Mouse (Mus musculus): ENCODE measurements around the gene Smlr1. TPM values are rescaled to one million over a fixed set of nuclear protein-coding genes. Genes with fewer than 3 reads are reported as not detected.
A peak's percentile ranks its signal among the peaks of the same experiment; 100 is the strongest.

Gene Smlr1
- not detected in 2 replicates for total RNA-seq (2021)
- long read RNA-seq, transcript Smlr1-201 (2 exons, 669 nt), result major isoform, 25 of 28 reads
- long read RNA-seq, partial matches to known transcripts, result 0 of 28 reads
- long read RNA-seq, other reads (novel, unspliced or antisense), result 3 of 28 reads

DNA sequence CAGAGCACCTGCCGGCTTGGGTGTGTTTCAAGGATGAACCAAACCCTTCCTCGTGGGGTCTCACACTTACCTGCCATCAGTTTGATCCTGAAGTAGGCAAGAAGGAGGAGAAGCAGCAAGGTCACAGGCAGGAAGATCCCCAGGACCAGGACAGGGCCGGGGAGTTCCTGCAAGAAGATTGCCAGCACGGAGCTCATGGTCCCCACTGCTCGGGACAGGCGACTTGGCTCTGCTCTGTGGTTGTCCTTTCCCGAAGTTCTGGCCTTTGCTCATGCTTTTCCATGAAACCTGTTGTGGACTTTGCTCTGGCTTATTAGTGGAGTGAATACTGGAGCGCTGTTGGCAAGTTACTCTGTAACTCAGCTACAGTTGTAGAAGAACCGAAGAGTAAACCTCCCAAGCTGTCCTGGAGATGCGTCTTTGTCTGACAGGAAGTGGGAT is at the start of gene Smlr1:
TSS of gene Smlr1 (minus strand) at position 377 of the 441 bp plus-strand sequence.
- DNase-seq, result no peak

GRCm38 (mm10) chr10:25584899-25585298 is 48.8 kb upstream of the Smlr1 start:
- peak; percentile 18 for DNase-seq

DNA sequence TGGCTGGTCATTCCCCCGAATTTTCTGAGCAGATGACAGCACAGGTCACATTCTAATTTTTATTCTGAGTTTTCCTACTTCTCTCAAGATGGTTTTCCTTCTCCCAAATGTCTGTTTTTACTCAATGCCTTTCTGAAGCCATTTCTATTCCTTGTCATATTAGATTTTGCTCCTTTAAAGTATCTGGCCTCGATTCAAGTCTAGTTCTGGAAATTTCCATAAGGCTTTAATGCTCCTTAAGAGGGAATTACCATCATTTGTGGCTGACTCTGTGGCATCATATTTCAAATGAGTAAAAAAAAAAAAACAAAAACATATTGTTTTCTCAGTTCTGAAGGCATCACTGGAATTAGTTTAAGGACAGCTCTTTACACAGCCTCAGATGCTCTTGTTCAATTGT is 44.0 kb upstream of the Smlr1 start:
- DNase-seq, result no peak

- DNase-seq, result no peak
Measured at GRCm38 (mm10) chr10:25571319-25572240, 35.5 kb upstream of the Smlr1 start.

DNA sequence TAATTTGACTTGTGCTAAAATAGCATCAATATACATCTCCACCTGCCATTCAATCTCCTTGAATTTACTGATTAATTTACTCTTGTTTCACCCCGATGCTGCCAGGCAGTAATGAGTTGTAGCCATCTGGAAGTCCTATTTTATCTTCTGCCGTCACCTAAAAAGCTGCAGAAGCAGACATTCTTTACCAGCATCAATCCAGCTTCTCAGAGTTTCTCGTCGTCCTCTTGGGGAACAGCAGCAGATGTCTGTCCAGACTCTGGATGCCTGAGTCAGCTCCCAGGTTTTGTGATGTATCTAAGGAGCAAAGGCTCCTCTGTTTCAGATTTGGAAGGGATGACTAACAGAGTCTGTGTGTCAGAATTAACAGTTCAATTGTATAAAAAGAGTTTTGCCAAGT is 16.9 kb upstream of the Smlr1 start:
- DNase-seq, result no peak

- DNase-seq, result no peak
Measured at GRCm38 (mm10) chr10:25541097-25541496, 5.0 kb upstream of the Smlr1 start.

DNA sequence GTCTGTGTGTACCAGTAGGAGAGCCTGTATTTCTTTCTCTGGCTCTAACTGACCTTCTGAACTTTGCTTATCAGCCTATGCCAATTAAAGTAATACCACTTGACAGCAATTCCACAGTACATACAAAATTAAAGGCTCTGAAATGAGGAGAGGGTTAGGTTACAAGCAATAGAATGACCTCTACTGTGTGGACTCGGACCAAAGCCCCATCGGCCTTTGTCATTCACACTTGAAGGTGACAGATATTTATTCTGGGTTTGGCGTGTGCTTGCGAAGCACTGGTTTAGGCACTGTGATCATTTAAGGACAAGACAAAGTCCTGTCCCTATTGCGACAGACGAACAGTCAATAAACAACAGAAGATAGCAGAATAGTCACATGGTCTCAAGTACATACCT is 3.7 kb upstream of the Smlr1 start:
- no peak for DNase-seq

GRCm38 (mm10) chr10:25539146-25539770 is 3.2 kb upstream of the Smlr1 start:
- no peak for DNase-seq

GRCm38 (mm10) chr10:25538738-25539137 is 2.7 kb upstream of the Smlr1 start:
- DNase-seq, result no peak

GRCm38 (mm10) chr10:25536621-25537020 is 554 bp upstream of the Smlr1 start:
- DNase-seq, result no peak

- no peak for DNase-seq
Measured at GRCm38 (mm10) chr10:25534467-25534866, 1.6 kb downstream of the Smlr1 start.

DNA sequence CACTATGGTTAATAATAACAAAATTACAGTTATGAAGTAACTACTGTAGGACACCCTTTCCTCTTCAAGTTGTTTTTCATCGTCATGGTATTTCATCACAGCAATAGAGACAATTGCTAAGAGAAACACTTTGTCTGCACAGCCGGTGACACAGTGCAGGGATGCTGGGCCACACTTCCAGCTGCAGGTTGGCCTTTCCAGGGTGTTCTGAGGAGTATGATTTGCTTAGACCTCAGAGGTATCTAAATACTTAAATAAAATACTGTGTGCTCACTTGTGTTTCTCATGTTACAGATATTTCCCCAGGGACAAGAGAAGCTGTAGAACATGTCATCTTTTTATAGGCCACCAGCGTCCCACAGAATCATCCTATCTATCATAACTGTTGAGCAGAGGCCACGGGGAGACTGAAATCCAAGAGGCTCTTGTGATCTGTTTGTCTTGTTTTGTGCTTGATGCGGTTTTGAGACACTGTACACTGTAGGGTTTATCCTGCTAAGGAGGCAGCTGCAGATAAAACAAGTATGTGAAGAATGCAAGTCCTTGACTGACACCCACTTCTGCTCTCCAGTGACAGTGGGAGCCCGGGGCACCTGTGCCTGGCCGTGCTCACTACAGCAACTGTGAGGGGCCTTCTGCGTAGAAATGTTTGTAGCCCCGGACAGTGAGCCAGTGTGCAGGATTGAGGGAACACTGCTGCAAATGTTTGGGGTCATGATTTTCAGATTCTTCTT is 2.4 kb downstream of the Smlr1 start:
- DNase-seq, result no peak

DNA sequence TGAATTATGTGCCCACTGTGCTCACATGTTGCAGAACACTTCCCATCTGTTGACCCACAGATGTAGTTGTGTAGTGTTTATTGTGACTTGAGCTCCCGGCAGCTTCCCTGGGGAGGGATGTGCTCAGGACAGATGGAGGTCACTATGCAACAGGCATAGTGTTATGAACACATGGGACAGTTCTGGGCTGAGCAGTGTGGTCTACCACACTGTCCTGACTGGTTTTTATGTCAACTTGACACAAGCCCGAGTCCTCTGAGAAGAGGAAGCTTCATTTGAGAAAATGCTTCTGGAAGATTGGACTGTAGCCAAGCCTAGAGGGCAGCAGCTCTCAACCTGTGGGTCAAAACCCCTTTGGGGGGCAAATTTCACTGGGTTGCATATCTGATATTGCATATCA is 3.0 kb downstream of the Smlr1 start:
- DNase-seq, result no peak

DNA sequence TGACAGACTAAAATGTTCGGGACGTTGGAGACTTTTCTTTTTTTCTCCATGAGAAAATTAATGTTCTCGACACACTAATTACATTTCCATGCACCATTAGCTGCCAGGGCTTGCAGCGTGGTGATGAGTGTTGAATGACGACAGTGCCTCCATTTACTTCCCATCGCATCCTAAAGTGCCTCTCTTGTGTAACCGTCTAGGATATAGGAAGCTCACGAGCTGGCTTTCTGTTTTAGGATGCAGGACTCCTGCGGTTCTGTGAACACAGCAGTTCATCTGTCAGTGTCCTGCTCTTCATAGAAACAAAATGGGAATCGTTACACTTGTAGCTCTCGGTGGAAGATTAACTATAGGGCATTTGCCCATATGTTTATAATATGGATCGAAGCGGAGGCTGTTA is 4.7 kb downstream of the Smlr1 start:
- no peak for DNase-seq

GRCm38 (mm10) chr10:25527126-25527525 is 8.9 kb downstream of the Smlr1 start:
- no peak for DNase-seq

DNA sequence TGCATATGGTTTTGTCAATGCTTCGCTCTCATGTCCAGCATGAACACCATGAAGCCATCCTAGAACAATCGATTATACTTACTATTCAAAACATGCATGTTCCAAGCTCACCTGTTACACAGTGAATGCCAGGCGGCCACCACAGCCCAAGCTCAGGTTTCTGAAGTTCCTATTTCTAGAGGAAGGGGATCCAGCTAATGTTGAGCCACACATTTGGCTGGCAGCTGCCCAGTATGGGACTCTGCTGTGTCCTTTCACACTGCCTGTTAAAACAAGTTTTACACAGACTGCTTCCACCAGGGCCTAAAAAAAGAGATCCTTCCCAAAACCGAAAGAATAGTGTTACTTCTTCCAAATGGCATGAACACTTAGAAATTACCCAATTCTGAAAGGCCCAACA is 9.4 kb downstream of the Smlr1 start:
- DNase-seq, result no peak

- no peak for DNase-seq
Measured at GRCm38 (mm10) chr10:25526156-25526555, 9.9 kb downstream of the Smlr1 start.

- DNase-seq, result no peak
Measured at GRCm38 (mm10) chr10:25523727-25524126, 12.3 kb downstream of the Smlr1 start.

GRCm38 (mm10) chr10:25520428-25520827 is 15.6 kb downstream of the Smlr1 start:
- no peak for DNase-seq

GRCm38 (mm10) chr10:25519954-25520353 is 16.1 kb downstream of the Smlr1 start:
- DNase-seq, result no peak

DNA sequence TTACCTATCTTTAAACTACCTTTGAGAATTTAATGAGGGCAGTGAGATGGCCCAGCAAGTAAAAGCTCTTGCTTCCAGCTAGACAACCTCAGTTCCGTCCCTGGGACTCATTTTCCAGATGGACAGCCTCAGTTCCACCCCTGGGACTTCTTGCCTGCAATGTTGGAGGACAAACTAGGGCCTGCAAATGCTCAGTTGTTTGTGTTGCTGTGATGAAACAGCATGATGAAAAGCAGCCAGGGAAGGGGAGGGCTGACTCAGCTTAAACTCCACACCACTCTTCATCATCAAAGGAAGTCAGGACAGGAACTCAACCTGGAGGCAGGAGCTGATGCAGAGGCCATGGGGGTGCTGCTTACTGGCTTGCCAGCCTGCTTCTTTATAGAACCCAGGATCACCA is 22.2 kb downstream of the Smlr1 start:
- no peak for DNase-seq

DNA sequence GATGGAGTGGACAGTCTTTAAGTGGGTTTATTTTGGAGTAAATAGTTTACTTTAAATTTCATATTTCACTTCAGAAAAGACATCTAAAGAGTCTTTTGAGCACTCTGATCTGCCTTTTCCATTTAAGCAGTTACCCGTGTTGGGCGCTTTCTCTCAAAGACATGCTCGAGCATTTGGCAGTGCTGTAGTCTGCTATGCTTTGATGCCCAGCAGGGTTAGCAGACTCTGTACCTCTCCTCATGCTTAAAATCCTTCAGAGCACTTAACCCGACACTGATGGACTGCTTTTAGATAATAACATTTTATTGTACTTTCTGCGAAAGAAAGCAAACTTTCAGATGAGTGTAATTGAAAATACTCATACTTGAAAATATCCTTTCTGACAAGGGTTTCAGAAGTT is 32.8 kb downstream of the Smlr1 start:
- no peak for DNase-seq

Data from adrenal gland, postnatal 25 days (tissue).